9 mouse cellular contexts compared by ENCODE assay signal in the genomic region with DNA sequence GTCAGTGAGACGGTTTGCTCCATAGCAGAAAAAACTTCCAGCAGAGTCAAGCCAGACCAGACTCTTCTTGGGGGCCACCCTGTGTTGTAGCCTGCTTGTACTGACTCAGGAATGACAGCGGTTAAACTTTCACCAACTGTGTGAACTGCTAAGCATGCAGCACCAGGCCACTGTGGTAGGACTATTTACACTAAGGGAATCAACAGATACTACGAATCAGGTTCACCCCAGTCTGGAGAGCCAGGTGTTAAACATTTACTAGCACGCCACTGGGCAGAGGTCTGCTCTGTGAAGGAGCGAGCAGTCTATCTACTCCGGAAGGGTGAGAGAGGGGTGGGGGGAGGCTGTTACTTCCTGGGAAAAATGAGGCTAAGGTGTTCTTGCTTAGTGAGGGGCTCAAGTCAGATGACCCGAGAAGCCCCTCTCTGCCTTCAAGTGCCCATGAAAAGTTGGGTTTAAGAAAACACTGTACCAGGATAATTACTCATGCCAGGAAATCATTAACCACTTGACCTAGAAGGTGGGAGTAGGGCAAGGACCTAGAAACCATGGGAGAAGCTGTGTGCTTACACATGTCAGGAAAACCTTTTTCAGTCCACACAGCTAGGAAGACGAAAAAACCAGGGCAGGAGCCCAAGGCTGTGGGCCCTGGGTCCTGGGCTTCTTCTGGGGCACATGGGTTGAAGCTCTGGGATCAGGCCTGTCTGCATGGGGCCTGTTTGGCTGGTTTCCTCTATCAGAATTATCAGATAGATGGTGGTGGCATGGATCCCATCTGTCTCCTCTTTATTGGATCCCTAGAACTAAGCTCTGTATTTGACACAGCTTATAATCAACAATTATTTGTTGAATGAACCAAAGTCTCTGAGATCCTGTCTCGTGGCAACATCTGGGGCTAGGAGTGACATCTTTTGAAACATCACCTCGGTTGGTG. TPM values are rescaled to one million over a fixed set of nuclear protein-coding genes. Genes with fewer than 3 reads are reported as not detected.
DNase-seq lines count a peak whose midpoint lies in the region; ATAC-seq and TF ChIP-seq lines count a peak whose summit lies in the region.
"Had no signal": no experiment of that assay in that cellular context is flagged by ENCODE, and none has a peak within 500 bp of the region (broad histone marks: within the 10 kb centered on the region; RNA-seq: fewer than 3 reads in every experiment).

No protein-coding gene starts in this region.

- peak; percentile 69 for ATAC-seq in lung, embryonic 16.5 days (ENCODE audit: low read depth)
- ATAC-seq in intestine, embryonic 15.5 days = peak; percentile 87
- ATAC-seq in inflammation-experienced regulatory T-cells, adult 6 months = no peak

- no peaks in the 10 kb centered on the region for H3K36me3 ChIP-seq in lung, embryonic 16.5 days (ENCODE audit: control insufficient read depth, insufficient read depth, low read length)
- no peaks in the 10 kb centered on the region for H3K36me3 ChIP-seq in intestine, embryonic 15.5 days
- H3K36me3 ChIP-seq in small intestine, adult 2 months (ENCODE audit: control insufficient read depth, insufficient read depth, low read length) = no peaks in the 10 kb centered on the region

- H3K27me3 ChIP-seq in lung, embryonic 16.5 days (ENCODE audit: control insufficient read depth, insufficient read depth, low read depth, low read length) = no peaks in the 10 kb centered on the region
- no peaks in the 10 kb centered on the region for H3K27me3 ChIP-seq in intestine, embryonic 15.5 days (replicated peaks)
- H3K27me3 ChIP-seq in small intestine, adult 2 months (ENCODE audit: control insufficient read depth, insufficient read depth, low read length) = no peaks in the 10 kb centered on the region

- TF ChIP-seq CTCF in small intestine, adult 2 months (IDR thresholded peaks at IDR 0.05; ENCODE audit: extremely low read depth, insufficient read length, insufficient replicate concordance, low read depth, low read length) = no peak

- peaks cover 43% of the 10 kb centered on the region for H3K4me1 ChIP-seq in lung, embryonic 16.5 days (replicated peaks; ENCODE audit: control insufficient read depth, insufficient read depth, low read length)
- H3K4me1 ChIP-seq in intestine, embryonic 15.5 days (replicated peaks) = peaks cover 30% of the 10 kb centered on the region
- H3K4me1 ChIP-seq in small intestine, adult 2 months (ENCODE audit: control insufficient read depth, insufficient read depth, insufficient read length, low read length) = peaks cover 50% of the 10 kb centered on the region

- WGBS in lung, embryonic 16.5 days = 25% methylated on average over 10 of the region's 10 CpGs
- 30% methylated on average over 10 of the region's 10 CpGs for WGBS in intestine, embryonic 15.5 days
- WGBS in small intestine, adult 2 months = 24% methylated on average over 10 of the region's 10 CpGs

- no peak for TF ChIP-seq POLR2A in small intestine, adult 2 months (IDR thresholded peaks at IDR 0.05; ENCODE audit: low read depth, low read length)

- peak overlapping the region; percentile 90 for H3K27ac ChIP-seq in lung, embryonic 16.5 days (ENCODE audit: low read length)
- peak overlapping the region; percentile 80 for H3K27ac ChIP-seq in intestine, embryonic 15.5 days
- peak overlapping the region; percentile 99 for H3K27ac ChIP-seq in small intestine, adult 2 months (ENCODE audit: insufficient read depth, low read depth, low read length)

- no peak overlapping the region for H3K4me2 ChIP-seq in lung, embryonic 16.5 days (ENCODE audit: low read depth, low read length)
- H3K4me2 ChIP-seq in intestine, embryonic 15.5 days (replicated peaks) = peak overlapping the region; percentile 48

- H3K9ac ChIP-seq in lung, embryonic 16.5 days (ENCODE audit: low read length) = no peak overlapping the region
- no peak overlapping the region for H3K9ac ChIP-seq in intestine, embryonic 15.5 days

- H3K4me3 ChIP-seq in lung, embryonic 16.5 days (ENCODE audit: low read length) = no peak overlapping the region
- no peak overlapping the region for H3K4me3 ChIP-seq in intestine, embryonic 15.5 days (replicated peaks)
- H3K4me3 ChIP-seq in small intestine, adult 2 months (ENCODE audit: low read depth, low read length) = peak overlapping the region; percentile 31; the same call in 1 of the 2 replicates

- H3K9me3 ChIP-seq in lung, embryonic 16.5 days (ENCODE audit: control insufficient read depth, low read length) = no peaks in the 10 kb centered on the region
- H3K9me3 ChIP-seq in intestine, embryonic 15.5 days = no peaks in the 10 kb centered on the region

- no peak for DNase-seq in lung, postnatal 14 days
- DNase-seq in kidney, postnatal 36 days = peak; percentile 81 to 94
- no peak for DNase-seq in retina, postnatal 1 day
- no peak for DNase-seq in frontal cortex, postnatal 25 days (ENCODE audit: low spot score in 2 of 2)
- DNase-seq: cerebellum, adult 9-10 months had no signal

RNA-seq across cellular contexts. Expression of a gene that starts 7.0 kb away (rescaled TPM):
- 20.4 and 22.4 TPM in 2 replicates for polyA plus RNA-seq in lung, embryonic 16.5 days (2015; fragmentation: Nextera tagmentation; extraction: Ambion mirVana)
- 26.3 and 28.0 TPM in 2 replicates for polyA plus RNA-seq in intestine, embryonic 15.5 days (2015; fragmentation: Nextera tagmentation; extraction: Ambion mirVana)
- 35.0 and 91.5 TPM in 2 replicates for polyA plus RNA-seq in small intestine, adult 2 months (2012; rRNA removed)
- polyA plus RNA-seq in inflammation-experienced regulatory T-cells, adult 6 months (2017; shearing (Covaris generic)) = 10 to 100 TPM; 24.5 to 30.1 (median 26.1) TPM

Comparison
In these comparisons a context has a peak if more than half of its experiments do, and no peak if none do; other contexts are left out.
1. DNase-seq: peak in kidney, postnatal 36 days (2 of 2); none in lung, postnatal 14 days (single experiment), retina, postnatal 1 day (single experiment) and frontal cortex, postnatal 25 days (0 of 2).
2. Peak in every context shown above with its lines, with median percentiles within 50 percentile points of each other: H3K27ac ChIP-seq.